Mouse (Mus musculus) hindbrain, postnatal 0 days (tissue): ENCODE data around the gene Arhgef9. TPM values are rescaled to one million over a fixed set of nuclear protein-coding genes. Genes with fewer than 3 reads are reported as not detected.

Experiments used
- ATAC-seq: fragments of 200-750 bp; cut with Nextera tagmentation; 2 replicates; pipeline ENCODE4 v1.8.0; 2017; ENCODE audit warnings: mild to moderate bottlenecking, moderate TSS enrichment, moderate library complexity
- DNase-seq: peaks from one replicate; pipeline ENCODE4 v3.0.0-alpha.2; 2015; ENCODE audit warnings: low spot score
- H3K27ac ChIP-seq: fragments of 300-500 bp; sonication (generic); 2 replicates; pipeline ENCODE4 v1.5.1; 2014; ENCODE audit warnings: mild to moderate bottlenecking
- H3K27me3 ChIP-seq: fragments of 300-500 bp; sonication (generic); 2 replicates; pipeline ENCODE4 v1.6.1; 2014; ENCODE audit warnings: low read length, mixed read lengths; ENCODE audit not compliant: insufficient read depth
- H3K36me3 ChIP-seq: fragments of 300-500 bp; sonication (generic); 2 replicates; pipeline ENCODE4 v1.6.1; 2014; ENCODE audit warnings: low read length, mixed read lengths; ENCODE audit not compliant: insufficient read depth
- H3K4me1 ChIP-seq: fragments of 300-500 bp; sonication (generic); 2 replicates; pipeline ENCODE4 v1.6.1; 2014; ENCODE audit warnings: antibody characterized with exemption, low read length, mixed read lengths; ENCODE audit not compliant: insufficient read depth
- H3K4me2 ChIP-seq: fragments of 300-500 bp; sonication (generic); 2 replicates; pipeline ENCODE4 v1.6.1; 2014; ENCODE audit warnings: low read depth, mild to moderate bottlenecking, low read length, moderate library complexity, mixed read lengths
- H3K4me3 ChIP-seq: fragments of 300-500 bp; sonication (generic); 2 replicates; pipeline ENCODE4 v1.5.1; 2014; ENCODE audit warnings: low read length
- H3K9ac ChIP-seq: fragments of 300-500 bp; sonication (generic); replicated peaks from 2 replicates; pipeline ENCODE4 v1.6.1; 2014; ENCODE audit warnings: mild to moderate bottlenecking, low read length, moderate library complexity, mixed read lengths
- H3K9me3 ChIP-seq: fragments of 300-500 bp; sonication (generic); 2 replicates; pipeline ENCODE4 v1.6.1; 2016; ENCODE audit warnings: low read length, mixed read lengths
- CTCF ChIP-seq: IDR thresholded peaks from 2 replicates; pipeline ENCODE4 v1.5.1; 2016; ENCODE audit warnings: antibody characterized with exemption, control low read depth, low read depth
- WGBS: fragments of 180-500 bp; shearing (Covaris S2); extraction: QIAGEN DNeasy Blood & Tissue Kit; methylation state at CpG from one replicate; pipeline ENCODE4 v1.1.7; 2014; 5-methylcytosine and 5-hydroxymethylcytosine counted together
- polyA plus RNA-seq: library from polyadenylated mRNA; unstranded; fragments of >200 nt; fragmentation: Nextera tagmentation; extraction: Ambion mirVana; gene quantifications from 2 replicates; pipeline ENCODE4 v1.2.1, GENCODE M21; 2015
- total RNA-seq: library from RNA; depleted of rRNA; stranded (reverse); fragments of >200 nt; gene quantifications from 2 replicates; pipeline ENCODE4 v1.2.3, GENCODE M21; 2014

Arhgef9 gene
- total and polyA plus RNA-seq, 2 experiments from 2014 or later: 33.3 to 60.6 TPM

DNA sequence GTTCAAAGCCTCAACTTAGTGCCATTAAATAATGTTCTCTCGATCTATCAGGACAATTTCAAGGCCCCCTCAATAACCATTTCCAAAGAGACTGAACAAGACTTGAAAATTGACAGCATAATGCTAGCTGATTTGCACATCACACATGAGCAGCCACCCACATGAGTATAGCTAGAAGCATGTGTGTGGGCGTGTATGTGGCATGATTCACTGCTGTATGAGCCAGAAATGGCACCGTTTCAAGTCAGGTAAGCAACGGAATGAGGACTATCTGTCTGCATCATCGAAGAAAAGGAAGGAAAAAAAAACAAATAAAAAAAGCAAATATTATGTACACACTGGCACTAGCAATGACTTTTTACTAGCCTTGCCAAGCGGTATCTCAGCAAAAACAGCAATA is 32.5 kb downstream of the Arhgef9 start:
- ATAC-seq (no peak), DNase-seq (peak; percentile 25)
- H3K9ac ChIP-seq: no peak overlapping the region
- peak overlapping the region; percentile 48 for H3K4me3 ChIP-seq
- 49% methylated on average over 6 of the region's 6 CpGs for WGBS
- H3K27ac ChIP-seq: no peak overlapping the region
- H3K9me3 ChIP-seq: no peaks in the 10 kb centered on the region
- no peaks in the 10 kb centered on the region for H3K36me3 ChIP-seq
- peak overlapping the region; percentile 65 for H3K4me2 ChIP-seq
- no peak for TF ChIP-seq CTCF
- no peaks in the 10 kb centered on the region for H3K4me1 ChIP-seq
- H3K27me3 ChIP-seq: no peaks in the 10 kb centered on the region

DNA sequence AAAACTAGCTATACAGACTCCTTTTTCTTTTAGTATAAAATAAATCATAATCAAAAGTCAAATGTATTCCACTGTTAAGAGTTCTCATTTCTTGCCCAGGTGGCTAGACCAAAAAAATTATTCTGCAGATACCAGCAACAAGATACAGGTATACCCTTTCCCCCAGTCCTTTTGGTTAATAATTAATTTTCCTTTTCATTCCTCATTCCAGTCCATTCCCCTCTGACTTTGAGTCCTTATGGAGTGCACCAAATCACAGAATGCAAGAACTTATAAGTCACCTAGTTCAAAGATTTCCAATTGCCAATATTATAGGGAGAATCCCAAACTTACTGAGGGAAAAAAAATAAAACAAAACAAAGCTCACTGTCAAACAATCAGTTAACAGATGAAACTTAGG is 33.2 kb downstream of the Arhgef9 start:
- H3K36me3 ChIP-seq: no peaks in the 10 kb centered on the region
- ATAC-seq: no peak
- TF ChIP-seq CTCF: no peak

DNA sequence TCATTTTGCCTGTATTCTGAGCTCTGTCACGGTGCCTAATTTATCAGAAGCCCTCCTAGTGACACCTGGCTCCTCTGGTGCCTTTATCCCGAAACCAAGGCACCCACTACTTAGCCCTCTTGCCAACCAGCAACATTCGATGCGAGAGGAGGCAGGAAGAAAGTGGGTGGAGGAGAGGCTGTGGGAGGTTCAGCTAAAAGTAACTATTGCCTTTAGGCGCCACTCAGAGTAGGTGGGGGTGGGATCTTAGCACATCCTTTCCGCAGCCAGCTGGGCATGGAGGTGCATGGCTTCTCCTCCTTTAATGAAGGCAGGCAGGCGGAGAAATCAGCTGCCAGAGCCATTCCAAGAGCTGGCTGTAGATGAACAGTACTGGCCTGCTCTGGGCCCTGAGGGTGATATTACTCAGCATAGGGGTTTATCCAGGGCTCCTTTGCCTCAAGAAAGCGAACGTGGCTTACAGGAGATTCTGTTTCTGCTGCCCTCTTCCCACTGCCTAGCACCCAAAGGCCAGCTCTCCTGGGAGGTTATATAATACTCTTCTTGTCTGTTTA is 39.7 kb downstream of the Arhgef9 start:
- Histone ChIP-seq H3K9ac (no peak overlapping the region), H3K9me3 (no peaks in the 10 kb centered on the region), H3K36me3 (no peaks in the 10 kb centered on the region), H3K27me3 (no peaks in the 10 kb centered on the region), H3K4me2 (no peak overlapping the region), H3K4me1 (no peaks in the 10 kb centered on the region), H3K27ac (no peak overlapping the region), H3K4me3 (no peak overlapping the region)
- WGBS: 47% methylated on average over 9 of the region's 9 CpGs
- DNase-seq (no peak), ATAC-seq (no peak)
- TF ChIP-seq CTCF: no peak

More for the DNA sequence above, 33.2 kb downstream of the Arhgef9 start:
- peak overlapping the region; percentile 65 for H3K4me2 ChIP-seq
- no peaks in the 10 kb centered on the region for H3K9me3 ChIP-seq
- DNase-seq: no peak
- no peak overlapping the region for H3K27ac ChIP-seq
- H3K9ac ChIP-seq: no peak overlapping the region
- H3K4me3 ChIP-seq: no peak overlapping the region
- no peaks in the 10 kb centered on the region for H3K27me3 ChIP-seq
- no peaks in the 10 kb centered on the region for H3K4me1 ChIP-seq

DNA sequence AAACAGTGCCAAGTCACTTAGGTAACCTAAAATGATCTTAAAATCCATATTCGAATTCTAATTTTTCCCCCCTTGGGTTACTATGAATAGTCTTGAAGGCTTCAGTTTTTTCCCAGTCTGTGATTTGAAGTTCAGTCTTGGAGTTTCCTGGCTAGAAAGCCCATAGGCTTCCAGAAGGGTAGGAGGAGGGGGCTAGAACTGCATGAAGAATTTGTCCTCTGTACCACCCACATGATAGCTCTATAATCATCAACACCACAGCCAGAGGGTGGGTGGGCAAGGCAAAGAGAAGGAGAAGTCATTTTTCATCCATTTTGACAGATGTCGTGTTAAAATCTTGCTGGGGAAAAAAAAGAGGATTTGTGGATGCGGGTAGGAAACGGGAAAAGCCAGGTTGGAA is 58.0 kb downstream of the Arhgef9 start:
- no peaks in the 10 kb centered on the region for H3K9me3 ChIP-seq
- no peaks in the 10 kb centered on the region for H3K27me3 ChIP-seq
- no peak for DNase-seq
- H3K9ac ChIP-seq: no peak overlapping the region
- ATAC-seq: no peak
- no peak overlapping the region for H3K4me3 ChIP-seq
- TF ChIP-seq CTCF: no peak
- H3K4me2 ChIP-seq: no peak overlapping the region
- 89% methylated on average over 4 of the region's 4 CpGs for WGBS
- H3K36me3 ChIP-seq: no peaks in the 10 kb centered on the region
- H3K27ac ChIP-seq: no peak overlapping the region
- no peaks in the 10 kb centered on the region for H3K4me1 ChIP-seq

DNA sequence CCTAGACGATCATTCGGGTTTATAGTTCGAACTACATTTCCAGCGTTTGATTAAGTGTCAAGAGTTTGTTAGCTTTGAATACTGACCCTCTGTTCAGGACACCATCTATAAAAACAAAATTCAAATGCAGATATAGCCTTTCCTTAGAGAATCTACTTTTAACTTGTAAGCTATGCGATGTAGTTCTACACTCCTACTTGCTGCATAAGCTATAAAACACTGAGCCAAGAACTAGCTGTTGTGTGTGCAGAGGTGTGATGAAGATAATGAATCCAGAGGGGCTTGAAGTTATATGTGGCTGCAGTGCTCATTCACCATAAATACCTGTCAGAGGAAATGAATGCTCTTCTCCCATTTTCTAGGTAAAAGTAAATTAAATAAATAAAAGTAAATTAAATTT is 63.2 kb downstream of the Arhgef9 start:
- Histone ChIP-seq H3K9ac (no peak overlapping the region), H3K4me2 (no peak overlapping the region), H3K4me1 (no peaks in the 10 kb centered on the region), H3K36me3 (no peaks in the 10 kb centered on the region), H3K4me3 (no peak overlapping the region), H3K27ac (no peak overlapping the region), H3K9me3 (no peaks in the 10 kb centered on the region), H3K27me3 (no peaks in the 10 kb centered on the region)
- no peak for ATAC-seq
- WGBS: 88% methylated on average over 5 of the region's 5 CpGs
- no peak for TF ChIP-seq CTCF
- no peak for DNase-seq

DNA sequence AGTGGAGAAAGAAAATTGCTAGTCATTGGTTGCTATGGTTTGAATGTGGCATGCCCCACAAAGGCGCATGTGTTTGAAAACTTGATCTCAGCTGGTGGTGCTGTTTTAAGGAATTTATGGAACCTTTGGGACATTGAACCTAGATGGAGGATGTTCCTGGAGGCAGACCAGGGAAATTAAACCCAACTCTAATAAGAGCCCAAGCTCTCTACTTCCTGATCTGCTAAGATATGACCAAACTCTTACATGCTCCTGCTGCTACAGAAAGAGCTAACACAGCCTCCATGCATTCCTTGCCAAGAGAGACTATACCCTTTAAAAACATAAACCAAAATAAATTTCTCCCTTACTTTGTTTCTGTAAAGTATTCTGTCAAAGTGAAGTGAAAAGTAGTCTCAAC is 63.7 kb downstream of the Arhgef9 start:
- WGBS: 74% methylated on average over 1 of the region's 1 CpGs
- Histone ChIP-seq H3K27ac (no peak overlapping the region), H3K27me3 (no peaks in the 10 kb centered on the region), H3K36me3 (no peaks in the 10 kb centered on the region), H3K4me3 (no peak overlapping the region), H3K9me3 (no peaks in the 10 kb centered on the region), H3K4me2 (no peak overlapping the region), H3K4me1 (no peaks in the 10 kb centered on the region), H3K9ac (no peak overlapping the region)
- no peak for TF ChIP-seq CTCF
- DNase-seq: no peak
- ATAC-seq: no peak

DNA sequence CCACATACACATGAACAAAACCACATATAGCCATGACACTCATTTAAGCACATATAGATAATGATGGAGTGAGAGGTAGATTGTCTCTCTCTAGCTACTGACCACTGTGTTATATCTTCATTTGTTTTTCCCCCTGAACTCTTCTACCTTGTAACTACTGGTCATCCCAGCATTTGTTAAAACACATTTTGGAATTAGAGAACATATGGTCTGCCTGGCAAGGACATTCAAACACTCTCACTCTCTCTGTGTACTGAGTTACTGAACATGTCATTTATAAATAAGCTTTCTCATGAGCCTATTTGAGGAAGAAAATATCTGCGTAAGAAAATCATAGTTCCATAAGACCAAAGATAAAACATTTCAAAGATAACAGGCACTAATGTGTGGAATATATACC is 64.9 kb downstream of the Arhgef9 start:
- DNase-seq (no peak), ATAC-seq (no peak)
- H3K4me3 ChIP-seq: no peak overlapping the region
- TF ChIP-seq CTCF: no peak
- no peaks in the 10 kb centered on the region for H3K36me3 ChIP-seq
- no peak overlapping the region for H3K27ac ChIP-seq
- 96% methylated on average over 1 of the region's 1 CpGs for WGBS
- no peaks in the 10 kb centered on the region for H3K9me3 ChIP-seq
- no peaks in the 10 kb centered on the region for H3K4me1 ChIP-seq
- H3K27me3 ChIP-seq: no peaks in the 10 kb centered on the region
- H3K4me2 ChIP-seq: no peak overlapping the region
- no peak overlapping the region for H3K9ac ChIP-seq
